Mouse (Mus musculus) spleen, postnatal 14 days (tissue): ENCODE measurements around the gene Dock1.

Experiments used
- DNase-seq, 2 experiments: peaks; one replicate each; pipeline ENCODE4 v3.0.0; 2021 to 2022; ENCODE audit warnings: low spot score in 2 of 2

Dock1 gene

DNA sequence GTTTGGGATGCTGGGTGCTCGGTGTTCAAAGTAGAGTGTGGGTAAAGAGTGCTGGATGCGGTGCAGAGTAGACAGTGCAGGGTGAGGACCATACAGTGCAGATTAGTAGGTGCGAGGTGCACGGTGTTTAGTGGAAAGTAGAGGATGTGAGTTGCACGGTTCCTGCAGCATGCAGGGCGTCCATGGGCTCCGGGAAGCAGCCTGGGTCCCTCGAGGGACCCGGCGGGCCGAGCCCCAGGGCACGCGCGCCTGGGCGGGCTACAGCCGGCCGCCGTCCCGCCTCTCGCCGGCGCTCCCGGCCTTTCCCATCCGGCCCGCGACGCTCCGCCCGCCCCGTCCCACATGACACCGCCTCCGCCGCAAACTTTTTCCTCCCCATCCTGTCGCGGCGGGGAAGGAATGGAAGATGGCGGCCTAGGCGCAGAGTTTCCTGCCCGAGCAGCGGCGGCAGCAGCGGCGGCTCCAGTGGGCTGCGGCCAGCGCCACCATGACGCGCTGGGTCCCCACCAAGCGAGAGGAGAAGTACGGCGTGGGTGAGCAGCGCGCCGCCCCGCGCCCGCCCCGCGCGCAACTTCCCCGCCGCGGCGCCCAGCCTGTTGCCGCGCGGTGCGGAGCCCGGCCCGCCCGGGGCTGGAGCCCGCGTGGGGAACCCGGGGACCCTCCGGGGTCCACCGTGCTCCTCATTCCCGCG lies at the start of gene Dock1:
Dock1 (plus strand) TSS at position 343 of the 691 bp plus-strand sequence.
- no peak for DNase-seq

GRCm38 (mm10) chr7:134627906-134628305 lies 42.5 kb upstream of the Dock1 start:
- DNase-seq, result no peak

DNA sequence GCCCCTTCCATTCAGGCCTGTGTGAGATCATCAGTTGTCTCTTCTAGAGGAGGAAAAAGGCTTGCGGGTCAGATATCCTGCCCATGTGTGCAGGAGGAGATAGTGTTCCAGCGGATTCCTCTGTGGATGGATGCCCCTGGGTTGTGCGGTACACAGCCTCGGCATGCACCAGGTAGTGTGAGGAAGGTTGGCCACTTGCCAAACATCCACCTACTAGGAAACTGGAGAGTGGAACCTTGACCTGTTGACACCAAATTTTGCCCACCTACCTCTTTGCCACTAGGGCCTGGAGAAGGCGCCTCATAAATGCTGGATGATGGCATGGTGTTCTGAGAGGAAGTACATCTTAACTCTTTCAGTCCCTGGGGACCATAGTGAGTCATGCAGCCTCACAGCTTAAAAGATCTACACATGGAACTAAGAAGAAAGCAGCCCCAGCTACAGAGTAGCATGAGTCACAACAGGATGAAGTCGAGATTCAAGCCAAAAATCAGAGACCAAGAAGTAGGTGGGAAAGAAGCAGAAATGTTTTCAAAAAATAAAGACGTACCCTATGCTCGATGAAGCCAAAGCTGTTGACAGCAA lies 20.1 kb upstream of the Dock1 start:
- no peak for DNase-seq

- DNase-seq, result no peak
Measured at GRCm38 (mm10) chr7:134651071-134651470, 19.4 kb upstream of the Dock1 start.

DNA sequence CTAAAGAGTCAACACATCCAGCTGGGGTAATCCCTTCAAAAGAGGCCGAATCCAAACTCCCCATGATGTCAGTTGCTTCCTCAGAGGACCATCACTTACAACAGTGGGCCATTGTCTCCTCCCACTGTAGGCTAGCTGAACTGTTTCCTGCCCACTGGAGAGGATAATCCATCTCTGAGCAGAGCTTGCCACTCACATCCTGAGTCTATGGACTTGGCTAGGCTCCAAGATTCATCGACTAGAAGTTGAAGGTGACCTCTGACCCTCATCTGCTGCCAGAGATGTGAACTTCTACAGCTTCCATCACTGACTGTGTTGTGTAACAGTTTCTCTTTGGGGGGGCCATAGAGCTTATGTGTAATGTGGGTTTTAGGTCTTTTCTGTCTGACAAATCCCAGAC lies 7.2 kb upstream of the Dock1 start:
- no peak for DNase-seq

GRCm38 (mm10) chr7:134665642-134666282 lies 4.7 kb upstream of the Dock1 start:
- no peak for DNase-seq

DNA sequence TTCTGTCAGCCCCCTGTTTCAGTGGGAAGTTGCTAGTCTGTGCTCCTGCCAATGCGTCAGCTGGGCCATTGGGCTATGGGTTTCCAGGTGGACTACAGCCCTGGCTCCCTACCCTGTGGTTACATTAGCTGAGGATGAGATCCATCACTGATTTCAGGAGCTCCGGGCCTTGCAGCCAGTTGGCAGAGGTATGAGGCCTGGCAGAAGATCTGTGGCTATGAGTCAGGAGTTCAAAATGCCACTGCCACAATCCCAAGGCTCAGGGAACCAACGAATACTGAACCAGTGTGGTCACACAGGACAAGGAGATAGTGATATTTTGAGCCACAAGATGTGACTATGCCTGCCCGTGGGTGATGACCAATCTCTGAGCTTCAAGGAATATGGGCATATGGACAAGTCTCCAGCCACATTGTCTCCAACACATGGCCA lies 3.2 kb upstream of the Dock1 start:
- DNase-seq, result no peak

DNA sequence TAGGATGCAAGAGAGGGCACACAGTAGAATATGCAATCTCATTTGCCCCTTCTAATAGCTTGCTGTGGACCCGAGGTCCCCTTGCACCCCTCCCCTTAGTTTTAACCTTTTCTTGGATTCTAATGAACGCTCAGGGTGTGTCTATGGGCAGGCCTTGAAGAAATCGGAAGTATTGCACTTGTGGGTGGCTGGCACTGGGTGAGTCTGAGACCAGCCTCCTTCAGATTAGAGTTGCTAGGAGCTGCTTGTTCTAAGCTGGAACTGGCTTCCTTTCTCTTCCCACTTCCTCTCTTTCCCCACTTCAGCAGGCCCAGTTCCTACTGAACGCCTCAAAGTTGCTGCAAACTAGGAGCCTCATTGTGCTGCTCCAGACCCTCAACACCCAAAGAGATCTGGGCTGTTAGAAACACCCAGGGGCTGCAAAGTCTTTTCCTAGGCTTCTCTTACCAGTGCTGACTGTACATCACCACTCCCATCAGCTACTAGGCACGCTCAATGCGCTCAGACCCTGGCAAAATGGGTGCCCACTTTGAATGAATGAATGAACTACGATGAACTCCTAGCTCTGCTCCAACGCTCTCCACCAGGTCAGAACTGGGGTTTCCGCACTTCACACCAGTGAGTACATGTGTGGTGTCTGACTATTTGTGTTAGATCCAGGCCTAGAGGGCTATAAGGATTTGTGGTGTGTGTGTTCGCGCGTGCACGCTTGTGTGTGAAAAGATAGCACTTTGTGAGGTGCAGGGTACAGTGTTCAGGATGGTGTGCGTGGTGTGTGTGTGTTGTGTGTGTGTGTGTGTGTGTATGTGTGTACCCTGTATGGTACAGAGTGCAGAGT lies 761 bp upstream of the Dock1 start:
- DNase-seq, result no peak

GRCm38 (mm10) chr7:134671003-134671461 lies 578 bp downstream of the Dock1 start:
- no peak for DNase-seq

GRCm38 (mm10) chr7:134671467-134671901 lies 1.0 kb downstream of the Dock1 start:
- DNase-seq, result no peak

- DNase-seq, result no peak
Measured at GRCm38 (mm10) chr7:134673135-134673534, 2.7 kb downstream of the Dock1 start.

- DNase-seq, result no peak
Measured at GRCm38 (mm10) chr7:134673952-134674351, 3.5 kb downstream of the Dock1 start.

GRCm38 (mm10) chr7:134677852-134678251 lies 7.4 kb downstream of the Dock1 start:
- no peak for DNase-seq

DNA sequence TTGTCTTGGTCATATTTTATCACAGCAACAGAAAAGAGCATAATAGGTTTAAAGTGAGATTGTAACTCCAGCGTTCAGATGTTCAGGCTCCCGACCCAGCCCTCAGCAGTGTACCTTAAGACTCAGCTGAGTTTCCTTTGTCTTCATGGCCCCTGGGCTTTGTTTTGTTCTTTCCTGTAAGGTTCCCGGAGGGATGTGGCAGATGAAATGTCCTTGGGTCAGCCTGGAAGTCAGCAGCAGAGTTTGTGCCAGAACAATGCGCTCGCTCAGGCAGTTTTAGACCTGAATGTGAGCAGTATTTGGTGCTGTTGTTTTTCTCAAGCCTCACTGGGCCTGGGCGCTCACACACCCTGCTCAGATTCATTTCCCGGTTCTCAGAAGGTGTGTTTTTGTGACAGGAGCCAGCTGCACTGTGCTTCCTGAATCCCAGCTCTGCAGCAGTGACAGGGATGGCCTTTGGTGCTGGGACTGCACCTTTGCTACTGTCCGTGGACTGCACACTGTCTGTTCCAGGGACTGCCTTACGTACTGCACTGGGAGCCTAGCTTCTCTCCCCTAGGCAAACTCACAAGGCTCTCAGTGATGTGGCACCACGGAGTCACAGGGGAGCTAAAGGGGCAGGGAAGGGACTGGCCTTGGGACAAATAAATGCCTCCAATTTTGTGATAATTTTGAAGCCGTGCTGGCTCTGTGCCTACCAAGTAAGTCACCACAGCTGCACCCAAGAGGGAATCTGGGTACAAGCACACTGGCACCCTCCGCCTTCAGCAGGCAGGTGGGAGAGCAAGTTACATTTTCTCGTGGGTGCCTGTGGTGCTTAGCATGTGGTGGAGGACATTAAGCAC lies 9.1 kb downstream of the Dock1 start:
- no peak for DNase-seq

DNA sequence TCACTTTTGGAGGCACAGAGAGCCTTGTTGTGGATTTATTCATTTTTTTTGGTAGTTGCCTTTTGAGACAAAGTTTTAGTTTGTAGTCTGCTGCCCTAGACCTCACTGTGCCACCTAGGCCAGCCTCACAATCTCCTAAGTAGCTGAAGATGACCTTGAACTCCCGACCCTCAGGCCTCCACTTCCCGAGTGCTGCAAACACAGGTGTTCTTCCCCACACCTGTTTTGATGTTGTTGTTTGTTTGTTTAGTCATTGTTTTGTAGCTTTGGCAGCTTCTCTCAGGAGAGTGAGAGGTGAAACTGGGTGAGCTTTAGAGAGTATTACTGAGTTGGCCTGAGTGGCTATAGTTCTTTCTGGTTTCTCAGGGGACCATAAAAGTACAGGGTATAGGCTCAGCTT lies 9.7 kb downstream of the Dock1 start:
- DNase-seq, result no peak

DNA sequence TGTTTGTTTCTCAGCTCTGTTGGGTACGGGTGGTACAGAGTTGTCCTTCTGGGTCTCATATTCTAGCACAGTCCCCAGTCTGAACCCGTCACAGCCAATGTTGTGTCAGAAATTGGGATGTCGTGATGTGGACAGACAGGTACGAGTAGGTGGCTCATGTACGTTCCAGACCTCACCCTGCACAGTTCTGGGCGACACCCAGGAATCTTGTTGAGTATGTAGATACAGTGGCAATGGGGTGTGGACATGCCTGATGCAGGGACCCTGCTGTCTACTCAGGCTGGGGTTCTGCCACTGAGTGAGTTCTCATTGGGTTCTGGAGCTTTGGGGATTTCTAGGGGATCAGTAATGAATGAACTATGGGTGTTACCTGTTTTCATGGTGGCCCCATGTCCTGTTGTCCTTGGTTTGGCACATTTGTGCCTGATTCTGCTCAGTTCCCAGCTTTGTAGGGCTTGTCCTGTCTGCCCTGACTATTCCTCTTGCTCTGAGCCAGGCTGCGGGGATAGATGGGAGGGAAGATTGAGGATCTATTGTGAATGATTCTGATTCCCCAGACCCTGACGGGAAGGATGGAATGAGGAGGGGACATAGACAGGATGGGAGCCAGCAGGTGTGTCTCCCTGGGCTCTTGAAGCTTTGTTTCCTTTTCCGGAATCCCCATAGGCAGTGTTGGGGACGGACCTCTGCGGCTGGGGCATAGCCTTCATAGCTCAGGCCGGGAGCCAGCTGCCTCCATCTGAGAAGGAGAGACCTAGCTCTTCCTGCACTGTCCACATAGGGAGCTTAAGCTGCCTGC lies 11.5 kb downstream of the Dock1 start:
- DNase-seq, result no peak

- DNase-seq, result no peak
Measured at GRCm38 (mm10) chr7:134688332-134688731, 17.9 kb downstream of the Dock1 start.

DNA sequence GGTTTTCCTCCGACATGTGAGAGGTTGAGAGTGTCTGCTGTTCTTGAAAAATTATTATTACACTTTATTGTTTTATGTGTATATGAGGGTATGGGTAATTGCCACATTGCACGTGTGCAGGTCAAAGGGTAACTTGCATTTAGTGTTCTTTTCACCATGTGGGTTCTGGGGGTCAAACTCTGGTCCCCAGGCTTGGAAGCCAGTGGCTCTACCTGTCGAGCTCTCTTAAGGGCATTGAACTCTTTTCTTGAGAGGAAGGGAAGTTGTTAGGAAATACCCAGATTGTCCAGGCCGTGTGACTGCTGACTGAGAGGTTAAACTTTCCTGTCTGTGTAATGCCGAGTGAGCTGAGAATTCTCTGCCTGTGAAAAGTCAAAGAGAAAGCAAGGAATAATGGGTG lies 19.7 kb downstream of the Dock1 start:
- no peak for DNase-seq

- no peak for DNase-seq
Measured at GRCm38 (mm10) chr7:134690806-134691205, 20.4 kb downstream of the Dock1 start.

DNA sequence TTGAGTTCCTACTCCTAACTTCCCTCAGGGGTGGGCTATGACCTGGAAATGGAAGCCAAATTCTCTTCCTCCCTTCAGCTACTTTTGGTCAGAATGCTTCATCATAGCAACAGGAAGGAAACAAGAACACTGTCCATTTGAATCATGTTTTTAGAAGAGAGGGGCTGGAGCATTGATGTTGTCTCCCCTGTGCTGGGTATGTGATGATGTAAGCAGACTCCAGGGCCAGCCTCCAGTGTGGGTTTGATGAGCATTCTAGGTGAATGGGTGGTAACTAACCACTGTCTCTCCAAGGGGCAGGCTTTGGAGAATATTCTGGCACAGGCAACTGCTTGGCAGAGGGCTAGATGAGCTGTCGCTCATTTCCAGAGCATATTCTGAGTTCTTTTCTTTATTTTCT lies 22.9 kb downstream of the Dock1 start:
- DNase-seq, result no peak
